Mouse (Mus musculus) intestine, embryonic 14.5 days (tissue): ENCODE results near the gene Acot13. TPM values are rescaled to one million over a fixed set of nuclear protein-coding genes. Genes with fewer than 3 reads are reported as not detected.

ENCODE experiments used
- ATAC-seq: fragments of 200-750 bp; cut with Nextera tagmentation; replicated peaks from 2 replicates; pipeline ENCODE4 v1.8.0; 2017; ENCODE audit warnings: low read depth, moderate number of reproducible peaks, moderate TSS enrichment, moderate library complexity; ENCODE audit not compliant: low FRiP score, low TSS enrichment
- DNase-seq: peaks from one replicate; pipeline ENCODE4 v3.0.0-alpha.2; 2018; ENCODE audit warnings: low spot score
- H3K27ac ChIP-seq: fragments of 300-500 bp; sonication (generic); 2 replicates; pipeline ENCODE4 v1.5.1; 2014; ENCODE audit warnings: low read depth, mild to moderate bottlenecking, control low read depth
- H3K27me3 ChIP-seq: fragments of 300-500 bp; sonication (generic); replicated peaks from 2 replicates; pipeline ENCODE4 v1.6.1; 2014; ENCODE audit warnings: low read length, control low read depth; ENCODE audit not compliant: control insufficient read depth, insufficient read depth
- H3K36me3 ChIP-seq: fragments of 300-500 bp; sonication (generic); 2 replicates; pipeline ENCODE4 v1.6.1; 2014; ENCODE audit warnings: low read length, control low read depth; ENCODE audit not compliant: control insufficient read depth, insufficient read depth
- H3K4me1 ChIP-seq: fragments of 300-500 bp; sonication (generic); replicated peaks from 2 replicates; pipeline ENCODE4 v1.6.1; 2014; ENCODE audit warnings: low read length, control low read depth, mixed read lengths; ENCODE audit not compliant: control insufficient read depth, insufficient read depth
- H3K4me2 ChIP-seq: fragments of 300-500 bp; sonication (generic); 2 replicates; pipeline ENCODE4 v1.6.1; 2014; ENCODE audit warnings: low read length
- H3K4me3 ChIP-seq: fragments of 300-500 bp; sonication (generic); 2 replicates; pipeline ENCODE4 v1.5.1; 2014; ENCODE audit warnings: low read depth, low read length, control low read depth, mixed read lengths
- H3K9ac ChIP-seq: fragments of 300-500 bp; sonication (generic); 2 replicates; pipeline ENCODE4 v1.6.1; 2014; ENCODE audit warnings: mild to moderate bottlenecking, low read length
- H3K9me3 ChIP-seq: fragments of 300-500 bp; sonication (generic); 2 replicates; pipeline ENCODE4 v1.6.1; 2016; ENCODE audit warnings: low read length, control low read depth; ENCODE audit not compliant: control insufficient read depth
- WGBS: fragments of 180-500 bp; shearing (Covaris S2); extraction: QIAGEN DNeasy Blood & Tissue Kit; methylation state at CpG from one replicate; pipeline ENCODE4 v1.1.7; 2014; 5-methylcytosine and 5-hydroxymethylcytosine counted together
- polyA plus RNA-seq: library from polyadenylated mRNA; unstranded; fragments of >200 nt; fragmentation: Nextera tagmentation; extraction: Ambion mirVana; gene quantifications from 2 replicates; pipeline ENCODE4 v1.2.1, GENCODE M21; 2014

The Acot13 gene
- polyA plus RNA-seq, 1 experiment from 2014 or later = 118 TPM

DNA sequence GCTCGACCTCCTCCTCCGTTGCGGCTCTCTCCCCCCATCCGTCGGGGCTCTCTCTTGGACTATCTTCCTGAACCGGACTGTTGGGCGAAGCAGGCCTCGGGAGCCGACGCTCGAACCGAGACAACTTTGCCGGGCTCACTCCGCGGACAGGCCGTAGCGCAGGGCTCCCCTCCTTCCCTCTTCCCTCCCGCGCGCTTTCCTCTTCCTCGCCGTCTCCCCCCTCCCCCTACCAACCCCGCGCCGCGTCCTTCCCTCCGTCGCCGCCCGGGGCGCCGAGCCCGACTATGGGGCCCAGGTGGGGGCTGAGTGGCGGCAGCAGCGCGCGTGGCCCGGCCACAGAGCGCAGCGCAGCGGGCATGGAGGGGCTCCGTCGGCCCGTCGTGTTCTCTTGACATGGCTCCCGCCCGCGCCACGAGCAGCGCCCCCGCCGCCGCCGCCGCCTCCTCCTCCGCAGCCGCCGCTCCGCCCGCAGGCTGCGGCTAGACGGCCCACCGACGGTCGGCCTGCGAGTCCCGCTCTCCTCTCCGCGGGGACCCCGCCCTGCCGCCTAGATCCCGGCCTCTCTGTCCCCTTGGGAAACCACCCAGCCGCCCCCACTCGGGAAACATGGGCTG lies 29.9 kb downstream of the Acot13 start, which contains the start of gene BC005537:
BC005537 (plus strand) TSS at position 350 of the 614 bp plus-strand sequence.
- Histone ChIP-seq H3K4me1 (peaks cover 19% of the 10 kb centered on the region), H3K27ac (peak within 1 kb of the TSS; percentile 99), H3K9ac (peak within 1 kb of the TSS; percentile 94), H3K4me3 (peak within 1 kb of the TSS; percentile 90), H3K27me3 (no peaks in the 10 kb centered on the region), H3K9me3 (no peaks in the 10 kb centered on the region), H3K4me2 (peak within 1 kb of the TSS; percentile 98), H3K36me3 (peaks cover 18% of the 10 kb centered on the region)
- WGBS = under 1% methylated on average over 55 of the region's 74 CpGs
- ATAC-seq (peak; percentile 54), DNase-seq (no peak)

DNA sequence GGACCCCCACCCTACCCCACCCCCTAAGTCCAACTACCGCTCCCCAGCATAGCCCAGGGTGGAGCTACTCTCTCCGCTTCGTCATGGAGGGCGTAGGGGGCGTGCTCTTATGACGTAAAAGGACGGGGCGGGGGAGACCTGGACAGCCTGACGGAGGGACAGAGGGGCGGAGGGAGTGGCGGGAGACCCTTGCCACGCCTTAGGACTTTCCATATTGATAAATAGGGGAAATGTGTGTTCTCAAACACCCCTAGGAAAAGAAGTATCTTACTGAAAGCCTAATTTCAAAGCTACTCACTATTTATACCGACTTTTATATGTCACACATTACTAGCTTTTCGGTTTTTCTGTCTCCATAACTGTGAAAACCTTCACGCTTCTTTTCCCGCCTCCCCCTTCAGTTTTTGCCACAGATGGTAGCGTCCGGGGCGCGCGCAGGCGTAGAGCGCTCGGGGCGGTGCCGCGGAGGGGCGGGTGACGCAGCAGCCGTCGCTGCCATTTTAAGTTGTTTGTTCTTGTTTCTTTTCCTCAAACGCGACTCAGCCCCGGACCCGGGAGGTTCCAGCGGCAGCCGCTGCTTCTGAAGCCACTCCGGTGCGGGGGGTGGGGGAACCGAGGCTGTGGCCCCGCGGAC lies 30.5 kb downstream of the Acot13 start:
- ATAC-seq (peak; percentile 97), DNase-seq (peak; percentile 99)
- Histone ChIP-seq H3K9me3 (no peaks in the 10 kb centered on the region), H3K36me3 (peaks cover 12% of the 10 kb centered on the region), H3K9ac (peak overlapping the region; percentile 94), H3K4me2 (peak overlapping the region; percentile 82), H3K4me3 (peak overlapping the region; percentile 90), H3K4me1 (peaks cover 19% of the 10 kb centered on the region), H3K27ac (peak overlapping the region; percentile 99), H3K27me3 (no peaks in the 10 kb centered on the region)
- under 1% methylated on average over 42 of the region's 42 CpGs for WGBS

DNA sequence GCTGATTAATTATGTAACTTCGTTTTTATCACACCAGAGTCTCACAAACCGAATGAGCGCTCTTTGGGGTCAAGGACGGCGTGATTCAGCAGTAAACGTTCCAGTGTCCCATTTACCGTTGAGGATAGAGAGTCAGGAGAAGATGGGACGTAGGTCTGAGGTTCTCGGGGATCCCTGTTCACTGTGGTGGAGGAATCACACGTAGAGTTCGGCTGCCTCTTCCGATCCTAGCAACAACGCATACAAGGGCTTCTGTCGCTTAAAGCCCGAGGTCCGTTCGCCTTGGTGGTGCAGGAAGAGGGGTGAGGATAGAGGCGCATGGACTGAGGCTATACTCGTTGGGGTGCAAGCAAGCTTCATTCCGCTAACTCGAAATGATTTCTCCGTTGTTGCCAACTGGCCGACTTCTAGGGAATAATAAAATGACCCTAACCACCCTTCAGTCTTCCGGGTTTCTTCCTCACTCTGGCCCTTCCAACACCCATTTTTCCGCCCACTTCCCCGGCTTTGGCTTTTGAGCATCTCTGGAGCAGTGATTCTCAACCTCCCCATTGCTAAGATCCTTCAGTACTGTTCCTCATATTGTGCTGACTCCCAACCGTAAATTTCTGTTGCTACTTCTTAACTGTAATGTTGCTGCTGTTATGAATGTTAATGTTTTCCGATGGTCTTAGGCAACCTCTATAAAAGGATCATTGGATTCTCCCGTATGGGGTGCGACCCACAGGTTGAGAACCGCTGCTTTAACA lies 31.2 kb downstream of the Acot13 start:
- peak; percentile 77 for DNase-seq
- Histone ChIP-seq H3K4me3 (peak overlapping the region; percentile 90), H3K36me3 (peaks cover 5% of the 10 kb centered on the region), H3K4me2 (peak overlapping the region; percentile 82), H3K27me3 (no peaks in the 10 kb centered on the region), H3K27ac (peak overlapping the region; percentile 99), H3K9me3 (no peaks in the 10 kb centered on the region), H3K4me1 (peaks cover 19% of the 10 kb centered on the region), H3K9ac (peak overlapping the region; percentile 94)
- under 1% methylated on average over 31 of the region's 31 CpGs for WGBS
- ATAC-seq = peak; percentile 6

DNA sequence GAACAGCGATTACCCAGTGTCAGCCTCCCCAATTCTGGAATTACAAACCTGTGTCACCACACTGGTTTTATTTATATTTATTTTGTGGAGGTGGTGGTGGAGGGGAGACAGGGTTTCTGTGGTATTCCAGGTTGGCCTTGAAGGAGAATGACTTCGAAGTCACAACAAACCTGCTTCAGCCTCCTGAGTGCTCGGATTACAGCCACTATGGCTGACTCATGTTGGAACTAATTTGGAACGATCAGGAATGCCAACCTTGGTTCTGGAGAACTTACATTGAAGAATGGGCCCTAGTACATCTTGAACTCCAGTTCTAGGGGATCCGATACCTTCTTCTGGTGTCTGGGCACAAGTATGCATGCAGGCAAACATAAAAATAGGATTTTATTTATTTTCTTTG lies 32.0 kb downstream of the Acot13 start:
- 68% methylated on average over 5 of the region's 5 CpGs for WGBS
- H3K36me3 ChIP-seq = no peaks in the 10 kb centered on the region
- peak overlapping the region; percentile 94; the same call in 1 of the 2 replicates for H3K9ac ChIP-seq
- no peak overlapping the region for H3K27ac ChIP-seq
- no peaks in the 10 kb centered on the region for H3K9me3 ChIP-seq
- no peaks in the 10 kb centered on the region for H3K27me3 ChIP-seq
- peak overlapping the region; percentile 90 for H3K4me3 ChIP-seq
- peak overlapping the region; percentile 82 for H3K4me2 ChIP-seq
- H3K4me1 ChIP-seq = peaks cover 19% of the 10 kb centered on the region
- DNase-seq (no peak), ATAC-seq (no peak)

DNA sequence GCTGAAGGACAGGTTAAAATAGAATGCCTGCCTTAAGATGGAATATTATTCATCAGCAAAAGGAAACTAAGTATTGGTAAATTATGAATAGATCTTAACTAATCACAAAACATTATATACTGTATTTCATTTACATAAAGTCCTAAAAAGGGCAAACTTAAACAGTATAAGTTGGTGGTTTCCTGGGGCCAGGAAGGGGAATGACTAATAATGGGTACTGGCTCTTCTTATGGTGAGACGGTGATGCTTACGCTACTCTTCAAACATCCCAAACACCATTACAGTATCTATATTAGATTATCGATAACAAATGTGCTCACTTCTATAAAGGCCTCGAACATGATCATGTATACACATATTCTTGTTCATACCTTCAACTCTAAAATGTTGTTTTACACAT lies 32.7 kb downstream of the Acot13 start:
- no peak for ATAC-seq
- no peak overlapping the region for H3K4me2 ChIP-seq
- H3K36me3 ChIP-seq = no peaks in the 10 kb centered on the region

DNA sequence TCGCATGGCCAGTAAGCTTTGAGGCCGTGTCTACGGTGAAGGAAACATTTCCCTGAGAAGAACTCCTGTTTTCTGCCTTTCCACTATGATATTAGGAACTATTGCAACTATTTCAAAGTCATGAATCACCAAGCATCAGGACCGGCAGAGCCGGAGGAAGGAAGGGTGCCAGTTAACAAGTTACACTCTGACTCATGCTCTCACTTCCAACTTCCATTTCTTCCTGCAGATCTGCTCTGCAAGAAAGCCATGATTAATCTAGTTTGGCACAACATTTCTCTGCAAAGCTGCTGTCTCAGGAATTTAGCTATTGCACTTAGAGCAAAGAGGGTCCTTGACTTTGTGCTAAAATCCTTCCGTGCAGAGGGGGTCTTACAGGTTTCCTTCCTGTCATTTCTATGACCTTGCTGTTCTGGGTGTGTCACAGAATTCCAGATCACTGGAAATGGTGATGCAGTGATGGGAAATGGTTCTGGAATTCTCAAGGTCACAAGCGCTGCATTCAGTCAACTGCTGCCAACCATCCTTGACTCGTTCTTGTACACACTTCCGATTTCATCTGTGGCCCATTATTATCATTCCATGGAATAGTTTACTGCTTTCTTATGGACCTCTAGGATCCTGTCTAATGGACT lies 38.8 kb downstream of the Acot13 start:
- no peaks in the 10 kb centered on the region for H3K4me1 ChIP-seq
- H3K27ac ChIP-seq = no peak overlapping the region

More for the DNA sequence above, 32.7 kb downstream of the Acot13 start:
- Histone ChIP-seq H3K4me3 (no peak overlapping the region), H3K4me1 (peaks cover 14% of the 10 kb centered on the region; the same call in 1 of the 2 replicates), H3K9ac (no peak overlapping the region), H3K27me3 (no peaks in the 10 kb centered on the region), H3K9me3 (no peaks in the 10 kb centered on the region), H3K27ac (no peak overlapping the region)
- WGBS = 96% methylated on average over 4 of the region's 4 CpGs
- DNase-seq = no peak

DNA sequence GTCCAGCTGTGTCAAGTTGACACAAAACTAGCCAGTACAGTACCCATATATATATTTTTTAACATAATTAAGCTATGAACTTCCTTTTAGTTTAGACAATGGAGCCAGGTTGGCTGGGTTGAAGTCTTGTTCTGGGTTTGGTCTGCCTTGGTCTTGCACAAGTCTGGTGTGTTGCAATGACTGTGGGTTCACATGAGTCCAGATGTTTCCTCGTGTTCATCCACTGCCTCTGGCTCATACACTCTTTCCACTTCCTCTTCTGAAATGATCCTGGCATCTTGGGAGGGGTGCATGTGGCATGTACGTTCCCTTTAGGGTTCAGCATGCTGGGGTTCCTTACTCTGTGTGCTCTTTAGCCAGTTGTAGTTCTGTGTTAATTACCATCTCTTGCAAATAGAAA lies 40.0 kb downstream of the Acot13 start:
- Histone ChIP-seq H3K4me2 (no peak overlapping the region), H3K9me3 (no peaks in the 10 kb centered on the region), H3K9ac (no peak overlapping the region), H3K4me3 (no peak overlapping the region), H3K27ac (no peak overlapping the region), H3K27me3 (no peaks in the 10 kb centered on the region), H3K36me3 (no peaks in the 10 kb centered on the region), H3K4me1 (no peaks in the 10 kb centered on the region)
- ATAC-seq = no peak
- peak; percentile 33 for DNase-seq
- 72% methylated on average over 2 of the region's 2 CpGs for WGBS

More for the DNA sequence above, 38.8 kb downstream of the Acot13 start:
- Histone ChIP-seq H3K27me3 (no peaks in the 10 kb centered on the region), H3K9ac (no peak overlapping the region), H3K9me3 (no peaks in the 10 kb centered on the region), H3K36me3 (no peaks in the 10 kb centered on the region), H3K4me2 (no peak overlapping the region), H3K4me3 (no peak overlapping the region)
- ATAC-seq (no peak), DNase-seq (peak; percentile 47)
- 81% methylated on average over 9 of the region's 9 CpGs for WGBS

DNA sequence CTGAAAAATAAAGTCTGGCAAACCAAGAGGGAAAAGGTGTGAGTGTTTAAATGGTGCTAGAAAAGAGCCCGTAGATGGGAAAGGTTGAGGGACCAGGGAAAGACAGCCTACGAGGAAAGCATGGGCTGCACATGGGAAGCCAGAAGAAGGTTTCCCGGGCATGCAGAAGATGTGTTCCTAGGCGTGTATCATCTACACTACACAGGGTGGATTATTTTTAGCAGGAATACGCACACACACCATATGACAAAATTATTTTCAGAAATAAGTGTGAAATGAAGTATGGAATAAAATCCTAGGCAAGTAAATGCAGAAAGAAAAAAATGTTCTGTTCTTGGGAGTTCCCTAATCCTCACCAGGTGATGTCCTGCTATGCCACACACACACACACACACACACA lies 43.9 kb downstream of the Acot13 start:
- no peaks in the 10 kb centered on the region for H3K9me3 ChIP-seq
- no peaks in the 10 kb centered on the region for H3K36me3 ChIP-seq
- no peaks in the 10 kb centered on the region for H3K27me3 ChIP-seq
- H3K9ac ChIP-seq = no peak overlapping the region
- WGBS = 85% methylated on average over 5 of the region's 5 CpGs
- DNase-seq (no peak), ATAC-seq (no peak)
- H3K4me1 ChIP-seq = no peaks in the 10 kb centered on the region
- no peak overlapping the region for H3K4me3 ChIP-seq
- no peak overlapping the region for H3K4me2 ChIP-seq
- no peak overlapping the region for H3K27ac ChIP-seq
